Mouse (Mus musculus) heart, adult 8-10 months (tissue): Measurements from ENCODE around the gene Tlr7. TPM values are rescaled to one million over a fixed set of nuclear protein-coding genes. Genes with fewer than 3 reads are reported as not detected.
"Not testable (repeated sequence)": the region's sequence is repeated elsewhere in the genome, so short reads cannot be mapped to it uniquely, and the experiment has no call there.

Source experiments
- DNase-seq: peaks from one replicate; pipeline ENCODE4 v3.0.0; 2022; ENCODE audit warnings: low spot score
- total RNA-seq, 4 experiments: library from RNA; stranded (reverse); gene quantifications; 2 replicates each; pipeline ENCODE4 v1.2.4; 2022

Tlr7 gene
- total RNA-seq, 4 experiments from 2014 or later = 1.4 to 3.8 (median 1.5) TPM

- not testable (repeated sequence) for DNase-seq
Observed at GRCm38 (mm10) chrX:167302061-167302460, 28.3 kb downstream of the Tlr7 start.

GRCm38 (mm10) chrX:167276953-167277352 lies 53.4 kb downstream of the Tlr7 start:
- DNase-seq = peak; percentile 41

GRCm38 (mm10) chrX:167276551-167276950 lies 53.8 kb downstream of the Tlr7 start:
- DNase-seq = no peak

- DNase-seq = no peak
Observed at GRCm38 (mm10) chrX:167264086-167264485, 66.3 kb downstream of the Tlr7 start, which contains the start of gene Tlr8. Gene Tlr8 (minus strand): TSS chrX:167264329.

- DNase-seq = no peak
Observed at GRCm38 (mm10) chrX:167263530-167263929, 66.8 kb downstream of the Tlr7 start.

Other genes with a start within 250 kb of the Tlr7 start
- 100 to 1,000 TPM; 419 to 623 (median 536) TPM for gene Tmsb4x, start 121.2 kb downstream of the Tlr7 start, total RNA-seq
- 1 to 10 TPM in 2 of 4 experiments, under 1 TPM in 2; 0.87 to 2.7 (median 1.3) TPM for gene Tlr8, start 66.2 kb downstream of the Tlr7 start, total RNA-seq
- gene Prps2, start 52.2 kb upstream of the Tlr7 start, total RNA-seq = 10 to 100 TPM; 12.7 to 26.7 (median 16.8) TPM